Mouse (Mus musculus) T-helper 1 cell (primary cell): ENCODE results near the gene Xpo5.

Experiments
- in situ Hi-C: fragments of 300-600 bp; cut with MboI, MseI; formaldehyde crosslinking; loops from one replicate; pipeline ENCODE4 v1.15.1; 2025; ENCODE audit warnings: high pct_unique_total_duplicates

Xpo5 gene

GRCm38 (mm10) chr17:46202421-46203071, at the start of gene Xpo5, which contains the start of gene Polh:
TSS of gene Xpo5 (plus strand) at chr17:46202782.
TSS of gene Polh (minus strand) at chr17:46202645.
- in situ Hi-C loops = no loop called here

- in situ Hi-C loops = loop anchor here (25.0 kb wide), 1 partner anchor 1359 kb away; the partner anchor contains the start of genes Ccnd3 and Taf8
These were observed 49.5 kb upstream of the Xpo5 start, which contains the start of gene Mad2l1bp for GRCm38 (mm10) chr17:46152847-46153782. TSS of gene Mad2l1bp (minus strand) at chr17:46153553.

GRCm38 (mm10) chr17:46154336-46154735, 48.2 kb upstream of the Xpo5 start:
- in situ Hi-C loops = loop anchor here (25.0 kb wide), 1 partner anchor 1358 kb away; the partner anchor contains the start of genes Ccnd3 and Taf8

- in situ Hi-C loops = loop anchor here (25.0 kb wide), 1 partner anchor 1356 kb away; the partner anchor contains the start of genes Ccnd3 and Taf8
These were observed 45.9 kb upstream of the Xpo5 start for GRCm38 (mm10) chr17:46156680-46157079.

GRCm38 (mm10) chr17:46157131-46157530, 45.5 kb upstream of the Xpo5 start:
- in situ Hi-C loops = loop anchor here (25.0 kb wide), 1 partner anchor 1355 kb away; the partner anchor contains the start of genes Ccnd3 and Taf8

GRCm38 (mm10) chr17:46159236-46159635, 43.3 kb upstream of the Xpo5 start:
- in situ Hi-C loops = loop anchor here (25.0 kb wide), 1 partner anchor 1353 kb away; the partner anchor contains the start of genes Ccnd3 and Taf8

- in situ Hi-C loops = loop anchor here (10.0 to 25.0 kb wide), 2 partner anchors 595 to 1352 kb away; partner anchors contain the start of genes Ccnd3, Slc35b2 and Taf8
These were observed 42.4 kb upstream of the Xpo5 start for GRCm38 (mm10) chr17:46160090-46160662.

- in situ Hi-C loops = loop anchor here (10.0 to 25.0 kb wide), 2 partner anchors 596 to 1352 kb away; partner anchors contain the start of genes Ccnd3, Slc35b2 and Taf8
These were observed 41.9 kb upstream of the Xpo5 start, which contains the start of gene Gtpbp2 for GRCm38 (mm10) chr17:46160686-46161085. TSS of gene Gtpbp2 (plus strand) at chr17:46161032.

- in situ Hi-C loops = loop anchor here (10.0 to 25.0 kb wide), 2 partner anchors 596 to 1351 kb away; partner anchors contain the start of genes Ccnd3, Slc35b2 and Taf8
These were observed 41.4 kb upstream of the Xpo5 start for GRCm38 (mm10) chr17:46161179-46161578.

- in situ Hi-C loops = loop anchor here (10.0 to 25.0 kb wide), 2 partner anchors 597 to 1351 kb away; partner anchors contain the start of genes Ccnd3, Slc35b2 and Taf8
These were observed 40.9 kb upstream of the Xpo5 start for GRCm38 (mm10) chr17:46161710-46162109.

- in situ Hi-C loops = loop anchor here (10.0 to 25.0 kb wide), 2 partner anchors 598 to 1350 kb away; partner anchors contain the start of genes Ccnd3, Slc35b2 and Taf8
These were observed 40.0 kb upstream of the Xpo5 start for GRCm38 (mm10) chr17:46162551-46162950.

GRCm38 (mm10) chr17:46162951-46163421, 39.6 kb upstream of the Xpo5 start:
- in situ Hi-C loops = loop anchor here (10.0 to 25.0 kb wide), 2 partner anchors 598 to 1349 kb away; partner anchors contain the start of genes Ccnd3, Slc35b2 and Taf8

GRCm38 (mm10) chr17:46164301-46164700, 38.3 kb upstream of the Xpo5 start:
- in situ Hi-C loops = loop anchor here (10.0 to 25.0 kb wide), 2 partner anchors 600 to 1348 kb away; partner anchors contain the start of genes Ccnd3, Slc35b2 and Taf8

GRCm38 (mm10) chr17:46164791-46165190, 37.8 kb upstream of the Xpo5 start:
- in situ Hi-C loops = loop anchor here (5.0 to 25.0 kb wide), 3 partner anchors 83 to 1348 kb away; partner anchors contain the start of genes Ccnd3, Polr1c, Slc35b2 and Taf8

GRCm38 (mm10) chr17:46165460-46165859, 37.1 kb upstream of the Xpo5 start:
- in situ Hi-C loops = loop anchor here (5.0 to 25.0 kb wide), 3 partner anchors 82 to 1347 kb away; partner anchors contain the start of genes Ccnd3, Polr1c, Slc35b2 and Taf8

- in situ Hi-C loops = loop anchor here (5.0 to 25.0 kb wide), 3 partner anchors 81 to 1346 kb away; partner anchors contain the start of genes Ccnd3, Polr1c, Slc35b2 and Taf8
These were observed 36.3 kb upstream of the Xpo5 start for GRCm38 (mm10) chr17:46166270-46166669.

- in situ Hi-C loops = loop anchor here (5.0 to 25.0 kb wide), 3 partner anchors 80 to 1345 kb away; partner anchors contain the start of genes Ccnd3, Polr1c, Slc35b2 and Taf8
These were observed 35.6 kb upstream of the Xpo5 start for GRCm38 (mm10) chr17:46167014-46167413.

GRCm38 (mm10) chr17:46168318-46168717, 34.3 kb upstream of the Xpo5 start:
- in situ Hi-C loops = loop anchor here (5.0 to 25.0 kb wide), 3 partner anchors 79 to 1344 kb away; partner anchors contain the start of genes Ccnd3, Polr1c, Slc35b2 and Taf8

- in situ Hi-C loops = loop anchor here (5.0 to 25.0 kb wide), 3 partner anchors 79 to 1344 kb away; partner anchors contain the start of genes Ccnd3, Polr1c, Slc35b2 and Taf8
These were observed 33.8 kb upstream of the Xpo5 start for GRCm38 (mm10) chr17:46168768-46169167.

GRCm38 (mm10) chr17:46170538-46170937, 32.0 kb upstream of the Xpo5 start:
- in situ Hi-C loops = loop anchor here (25.0 kb wide), 1 partner anchor 1342 kb away; the partner anchor contains the start of genes Ccnd3 and Taf8
